Mouse (Mus musculus) liver, embryonic 15.5 days (tissue): ENCODE measurements around the gene Clec16a. TPM values are rescaled to one million over a fixed set of nuclear protein-coding genes. Genes with fewer than 3 reads are reported as not detected.

Source experiments
- ATAC-seq: fragments of 200-750 bp; cut with Nextera tagmentation; 2 replicates; pipeline ENCODE4 v1.8.0; 2017; ENCODE audit warnings: moderate number of reproducible peaks, mild to moderate bottlenecking, moderate library complexity; ENCODE audit not compliant: insufficient read depth
- H3K27ac ChIP-seq: fragments of 300-500 bp; sonication (generic); replicated peaks from 2 replicates; pipeline ENCODE4 v1.5.1; 2015; ENCODE audit warnings: mild to moderate bottlenecking, inconsistent platforms
- H3K27me3 ChIP-seq: fragments of 300-500 bp; sonication (generic); 2 replicates; pipeline ENCODE4 v1.6.1; 2015; ENCODE audit warnings: mild to moderate bottlenecking, inconsistent platforms
- H3K36me3 ChIP-seq: fragments of 300-500 bp; sonication (generic); replicated peaks from 2 replicates; pipeline ENCODE4 v1.6.1; 2015; ENCODE audit warnings: moderate library complexity, mild to moderate bottlenecking, inconsistent platforms
- H3K4me1 ChIP-seq: fragments of 300-500 bp; sonication (generic); replicated peaks from 2 replicates; pipeline ENCODE4 v1.6.1; 2015; ENCODE audit warnings: inconsistent platforms
- H3K4me2 ChIP-seq: fragments of 300-500 bp; sonication (generic); 2 replicates; pipeline ENCODE4 v1.6.1; 2015; ENCODE audit warnings: moderate library complexity, mild to moderate bottlenecking, inconsistent platforms
- H3K4me3 ChIP-seq: fragments of 300-500 bp; sonication (generic); replicated peaks from 2 replicates; pipeline ENCODE4 v1.5.1; 2015; ENCODE audit warnings: mild to moderate bottlenecking, inconsistent platforms
- H3K9ac ChIP-seq: fragments of 300-500 bp; sonication (generic); 2 replicates; pipeline ENCODE4 v1.6.1; 2015; ENCODE audit warnings: moderate library complexity, mild to moderate bottlenecking, inconsistent platforms
- H3K9me3 ChIP-seq: fragments of 300-500 bp; sonication (generic); replicated peaks from 2 replicates; pipeline ENCODE4 v1.6.1; 2016; ENCODE audit warnings: inconsistent platforms
- WGBS: fragments of 180-500 bp; shearing (Covaris S2); methylation state at CpG from one replicate; pipeline ENCODE4 v1.1.7; 2015; ENCODE audit warnings: mixed read lengths; ENCODE audit not compliant: insufficient replicate concordance; 5-methylcytosine and 5-hydroxymethylcytosine counted together
- polyA plus RNA-seq: library from polyadenylated mRNA; unstranded; fragments of >200 nt; fragmentation: Nextera tagmentation; extraction: Ambion mirVana; gene quantifications from 2 replicates; pipeline ENCODE4 v1.2.1, GENCODE M21; 2015

Clec16a gene
- polyA plus RNA-seq, 1 experiment from 2014 or later = 10.9 TPM

DNA sequence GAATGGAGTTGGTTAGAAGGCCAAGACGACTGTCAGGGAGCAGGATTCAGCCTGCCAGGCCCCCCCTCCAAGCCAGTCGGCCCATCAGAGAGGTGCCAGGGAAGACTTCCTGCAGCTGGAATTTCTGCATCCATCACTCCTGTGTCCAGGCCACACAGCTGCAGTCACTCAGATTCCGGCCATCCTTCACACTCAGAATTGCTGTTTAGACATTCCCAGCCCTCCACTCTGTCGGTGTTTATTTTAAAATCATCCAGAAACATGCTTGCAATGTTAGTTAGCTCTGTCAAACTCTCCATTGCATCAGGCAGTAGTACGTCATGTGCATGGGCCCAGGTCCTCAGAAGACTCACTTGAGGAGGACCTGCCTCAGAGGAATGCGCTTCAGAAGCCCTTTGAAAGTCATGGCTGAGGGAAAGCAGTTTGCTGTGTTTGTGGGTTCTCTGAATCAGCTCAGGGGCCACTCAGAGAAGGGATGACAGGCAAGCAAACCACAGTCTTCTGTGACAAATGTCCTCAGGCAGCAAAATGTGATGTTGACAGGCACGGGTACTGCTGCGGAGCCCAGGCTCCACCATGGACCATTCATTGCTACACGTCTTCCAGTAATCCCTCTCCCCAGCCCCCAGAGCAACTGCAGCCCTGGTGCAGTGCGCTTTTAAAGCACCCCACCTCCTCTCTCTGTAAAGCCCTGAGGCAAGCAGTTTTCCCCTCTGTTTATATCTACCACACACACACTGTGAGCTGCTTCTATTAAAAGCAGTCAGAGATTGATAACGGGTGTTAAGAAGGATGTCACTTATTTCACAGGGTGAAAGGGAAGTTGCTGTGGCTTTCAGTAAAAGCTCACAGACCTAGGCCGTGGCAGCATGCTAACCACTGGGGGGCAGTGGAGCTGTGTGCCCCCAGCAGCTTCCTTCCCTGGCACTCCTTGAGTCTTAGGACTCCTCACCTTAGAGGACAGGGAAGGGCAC is 120.1 kb downstream of the Clec16a start:
- no peaks in the 10 kb centered on the region for H3K36me3 ChIP-seq
- H3K9ac ChIP-seq = no peak overlapping the region
- 0 out of 2 replicates have a peak overlapping the region, but pooled peaks have one; percentile 51 for H3K27ac ChIP-seq
- ATAC-seq = peak; percentile 22; the same call in 1 of the 2 replicates
- H3K4me3 ChIP-seq = no peak overlapping the region
- WGBS = 27% methylated on average over 12 of the region's 12 CpGs
- no peaks in the 10 kb centered on the region for H3K27me3 ChIP-seq
- peaks cover 20% of the 10 kb centered on the region for H3K4me1 ChIP-seq
- no peak overlapping the region for H3K4me2 ChIP-seq
- H3K9me3 ChIP-seq = no peaks in the 10 kb centered on the region

DNA sequence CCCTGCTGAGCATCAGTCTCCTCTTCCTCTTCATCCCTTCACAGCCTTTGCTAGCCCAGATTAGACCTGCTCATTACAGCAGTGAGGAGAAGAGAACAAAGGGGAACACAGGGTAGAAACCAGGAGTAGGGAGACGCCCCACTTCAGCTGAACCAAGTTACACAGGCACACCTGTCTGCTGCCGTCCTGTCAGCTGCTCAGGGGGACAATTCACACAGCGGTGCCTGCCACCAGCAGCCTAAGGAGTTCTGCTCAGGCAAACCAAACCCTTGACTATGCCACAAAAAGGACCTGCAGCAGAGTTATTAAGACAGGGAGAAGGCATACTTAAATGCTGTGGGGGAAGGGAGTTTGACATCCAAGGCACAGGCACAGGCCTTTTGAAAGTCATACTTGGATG is 121.6 kb downstream of the Clec16a start:
- Histone ChIP-seq H3K9ac (no peak overlapping the region), H3K4me3 (no peak overlapping the region), H3K36me3 (no peaks in the 10 kb centered on the region), H3K4me2 (no peak overlapping the region), H3K27me3 (no peaks in the 10 kb centered on the region), H3K4me1 (peaks cover 20% of the 10 kb centered on the region), H3K9me3 (no peaks in the 10 kb centered on the region), H3K27ac (no peak overlapping the region)
- no peak for ATAC-seq
- WGBS = 55% methylated on average over 3 of the region's 3 CpGs

DNA sequence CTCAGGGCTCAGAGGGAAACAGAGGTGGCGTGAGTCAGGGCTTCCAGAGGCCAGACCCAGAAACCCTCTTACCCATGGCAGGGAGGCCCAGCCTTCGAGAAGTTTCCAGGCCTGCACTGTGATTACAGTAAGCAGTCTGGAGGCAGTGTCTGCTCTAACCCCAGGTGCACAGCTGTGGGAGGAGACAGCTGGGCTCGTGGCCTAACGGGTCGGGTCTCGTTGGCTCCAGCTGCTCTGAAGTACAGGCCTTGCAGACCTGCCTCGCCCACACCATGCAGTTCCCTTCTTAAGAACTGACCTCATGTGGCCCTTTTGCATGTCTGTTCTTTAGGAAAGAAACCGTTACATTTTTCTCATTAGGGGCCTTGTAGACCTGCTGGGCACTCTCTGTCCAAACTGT is 123.3 kb downstream of the Clec16a start:
- no peak for ATAC-seq
- no peaks in the 10 kb centered on the region for H3K27me3 ChIP-seq
- H3K27ac ChIP-seq = no peak overlapping the region
- no peaks in the 10 kb centered on the region for H3K36me3 ChIP-seq
- H3K4me2 ChIP-seq = no peak overlapping the region
- no peak overlapping the region for H3K4me3 ChIP-seq
- WGBS = 61% methylated on average over 8 of the region's 8 CpGs
- peaks cover 18% of the 10 kb centered on the region for H3K4me1 ChIP-seq
- H3K9me3 ChIP-seq = no peaks in the 10 kb centered on the region
- H3K9ac ChIP-seq = no peak overlapping the region

DNA sequence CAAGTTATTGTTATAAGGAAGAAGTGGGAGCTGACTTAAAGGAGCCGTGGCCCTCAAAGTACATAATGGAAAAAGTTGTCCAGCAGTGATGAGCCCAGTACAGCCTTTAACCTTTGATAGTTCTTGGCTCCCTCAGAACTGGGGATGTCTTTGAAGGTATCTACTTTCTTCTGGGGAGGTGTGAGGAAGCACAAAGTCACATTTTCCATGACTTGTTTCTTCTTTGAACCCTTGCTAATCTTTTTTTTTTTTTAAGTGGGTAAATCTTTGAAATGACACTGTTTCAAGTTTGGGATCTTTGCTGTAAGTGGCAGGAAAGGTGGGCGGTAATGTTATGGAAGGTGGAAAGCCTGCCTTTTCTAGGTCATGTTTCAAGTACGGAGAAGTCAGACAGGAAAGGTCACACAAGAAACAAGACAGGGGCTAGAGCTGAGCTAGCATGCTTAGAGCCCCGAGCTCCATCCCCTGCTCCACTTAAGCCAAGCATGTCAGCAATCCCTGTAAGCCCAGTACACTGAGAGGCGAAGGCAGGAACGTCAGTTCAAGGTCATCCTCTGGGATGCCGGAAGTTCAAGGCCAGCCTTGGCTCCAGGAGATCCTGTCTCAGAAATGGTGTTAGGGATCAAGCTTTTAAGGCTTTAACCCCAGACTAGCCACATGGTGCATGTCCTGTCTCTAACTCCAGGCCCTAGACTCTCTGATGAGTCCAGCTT is 124.0 kb downstream of the Clec16a start:
- no peak for ATAC-seq
- no peak overlapping the region for H3K9ac ChIP-seq
- WGBS = 72% methylated on average over 7 of the region's 7 CpGs

DNA sequence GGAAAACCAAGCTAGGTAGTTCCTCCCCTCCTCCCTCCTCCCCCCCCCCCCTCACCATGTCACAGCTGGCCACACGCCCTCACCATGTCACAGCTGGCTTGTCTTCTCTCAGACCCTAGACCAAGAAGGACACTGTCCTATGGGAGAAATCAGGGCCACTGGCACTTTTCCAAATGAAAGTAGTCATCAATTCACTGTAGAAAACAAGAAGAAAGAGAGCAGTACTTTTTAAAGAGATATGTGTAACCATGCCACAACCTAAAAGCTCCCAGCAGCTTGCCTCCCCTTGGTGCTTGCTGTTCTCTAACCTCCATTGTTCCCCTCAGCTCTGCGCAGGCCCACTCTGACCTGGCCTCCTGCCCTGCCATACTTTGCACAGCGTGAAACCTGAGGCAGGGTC is 124.8 kb downstream of the Clec16a start:
- no peak overlapping the region for H3K27ac ChIP-seq
- 66% methylated on average over 3 of the region's 3 CpGs for WGBS
- no peaks in the 10 kb centered on the region for H3K27me3 ChIP-seq
- no peaks in the 10 kb centered on the region for H3K9me3 ChIP-seq
- peaks cover 20% of the 10 kb centered on the region for H3K4me1 ChIP-seq
- no peak overlapping the region for H3K9ac ChIP-seq
- no peak for ATAC-seq
- no peaks in the 10 kb centered on the region for H3K36me3 ChIP-seq
- H3K4me3 ChIP-seq = no peak overlapping the region
- H3K4me2 ChIP-seq = no peak overlapping the region

More for the DNA sequence above, 124.0 kb downstream of the Clec16a start:
- H3K9me3 ChIP-seq = no peaks in the 10 kb centered on the region
- no peak overlapping the region for H3K4me2 ChIP-seq
- H3K4me1 ChIP-seq = peaks cover 18% of the 10 kb centered on the region
- H3K27ac ChIP-seq = no peak overlapping the region
- no peaks in the 10 kb centered on the region for H3K27me3 ChIP-seq
- no peak overlapping the region for H3K4me3 ChIP-seq
- H3K36me3 ChIP-seq = no peaks in the 10 kb centered on the region

DNA sequence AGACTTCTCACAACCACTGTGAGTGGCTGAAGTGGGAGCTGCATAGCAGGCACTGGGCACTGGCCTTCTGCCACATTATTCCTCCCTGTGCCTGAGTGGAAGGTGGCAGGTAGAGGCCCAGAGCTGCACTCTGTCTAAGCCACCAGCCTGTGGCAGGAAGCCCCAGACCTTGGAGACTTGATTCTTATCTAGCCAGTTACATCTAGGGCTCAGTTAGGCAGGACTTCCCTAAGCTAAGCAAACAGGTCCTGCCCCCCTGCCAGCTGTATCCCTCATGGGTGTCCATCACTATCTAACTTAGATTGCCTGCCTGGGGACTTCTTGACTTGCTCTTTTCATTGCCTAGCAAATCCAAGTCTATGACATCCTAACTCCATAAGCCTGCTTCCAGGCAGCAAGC is 127.4 kb downstream of the Clec16a start:
- H3K27ac ChIP-seq = no peak overlapping the region
- no peak overlapping the region for H3K9ac ChIP-seq
- H3K27me3 ChIP-seq = no peaks in the 10 kb centered on the region

DNA sequence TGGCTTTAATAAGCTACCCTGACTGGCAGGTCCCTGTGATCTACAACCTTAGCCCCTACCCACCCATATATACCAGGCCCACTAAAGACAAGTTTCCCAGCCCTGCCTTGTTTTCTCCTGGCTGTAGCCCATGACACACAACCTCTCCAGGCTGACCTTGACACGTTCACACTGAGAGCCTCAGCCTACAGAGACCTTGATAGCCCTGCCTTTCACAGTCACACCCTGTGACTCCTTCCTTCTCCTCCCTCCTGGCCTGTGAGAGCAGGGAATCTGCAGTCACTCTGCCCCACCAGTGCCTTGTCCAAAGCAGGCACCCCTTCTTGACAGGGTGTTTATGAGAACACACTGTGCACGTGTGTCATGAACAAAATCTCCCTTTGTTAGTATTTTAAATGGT is 128.9 kb downstream of the Clec16a start:
- 42% methylated on average over 2 of the region's 2 CpGs for WGBS
- Histone ChIP-seq H3K36me3 (no peaks in the 10 kb centered on the region), H3K4me1 (peaks cover 36% of the 10 kb centered on the region), H3K9ac (no peak overlapping the region), H3K4me2 (no peak overlapping the region), H3K27me3 (no peaks in the 10 kb centered on the region), H3K4me3 (no peak overlapping the region), H3K9me3 (no peaks in the 10 kb centered on the region), H3K27ac (no peak overlapping the region)
- ATAC-seq = no peak

More for the DNA sequence above, 127.4 kb downstream of the Clec16a start:
- peaks cover 34% of the 10 kb centered on the region for H3K4me1 ChIP-seq
- ATAC-seq = no peak
- H3K36me3 ChIP-seq = no peaks in the 10 kb centered on the region
- H3K4me3 ChIP-seq = no peak overlapping the region
- no peaks in the 10 kb centered on the region for H3K9me3 ChIP-seq
- H3K4me2 ChIP-seq = no peak overlapping the region

DNA sequence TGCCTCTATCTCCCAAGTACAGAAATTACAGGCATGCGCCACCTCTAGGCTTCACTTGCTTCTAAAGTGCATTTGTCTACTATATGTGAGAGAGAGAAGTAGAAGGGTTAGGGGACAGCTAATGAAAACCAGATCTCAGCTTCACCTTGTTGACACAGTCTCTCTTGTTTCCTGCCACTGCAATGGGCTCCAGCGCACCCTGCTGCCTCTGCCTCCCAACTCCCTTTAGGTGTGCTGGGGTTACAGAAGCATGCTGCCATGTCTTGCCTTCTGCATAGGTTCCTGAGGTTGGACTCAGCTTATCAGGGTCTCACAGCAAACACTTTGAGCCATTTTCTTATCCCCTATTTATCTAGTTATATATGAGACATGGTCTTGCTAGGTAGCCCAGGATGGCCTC is 129.8 kb downstream of the Clec16a start:
- H3K27me3 ChIP-seq = no peaks in the 10 kb centered on the region
- ATAC-seq = no peak
- no peaks in the 10 kb centered on the region for H3K9me3 ChIP-seq
- H3K36me3 ChIP-seq = no peaks in the 10 kb centered on the region
- WGBS = 63% methylated on average over 2 of the region's 2 CpGs
- H3K9ac ChIP-seq = no peak overlapping the region
- peaks cover 36% of the 10 kb centered on the region for H3K4me1 ChIP-seq
- H3K27ac ChIP-seq = peak overlapping the region; percentile 41; the same call in 1 of the 2 replicates
- H3K4me2 ChIP-seq = no peak overlapping the region
- no peak overlapping the region for H3K4me3 ChIP-seq

DNA sequence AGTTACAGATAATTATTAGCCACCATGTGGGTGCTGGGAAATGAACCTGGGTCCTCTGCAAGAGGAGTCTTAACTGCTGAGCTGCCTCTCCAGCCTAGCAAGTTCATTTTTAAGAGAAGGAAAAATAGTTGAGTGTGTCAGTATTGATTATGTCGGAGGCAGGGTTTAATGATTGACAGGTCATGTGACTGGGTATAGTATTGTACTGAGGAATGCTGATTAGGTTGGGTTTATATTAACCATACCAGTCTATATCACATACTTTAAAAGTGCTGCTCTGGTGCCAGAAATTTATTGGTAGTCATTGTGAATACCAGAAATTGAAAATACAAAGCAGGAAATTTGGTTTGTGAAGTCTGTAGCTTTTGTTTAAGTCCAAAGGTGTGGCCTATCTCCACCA is 130.5 kb downstream of the Clec16a start:
- H3K9me3 ChIP-seq = no peaks in the 10 kb centered on the region
- H3K36me3 ChIP-seq = no peaks in the 10 kb centered on the region
- H3K4me1 ChIP-seq = peaks cover 36% of the 10 kb centered on the region
- no peaks in the 10 kb centered on the region for H3K27me3 ChIP-seq
- ATAC-seq = no peak
- H3K9ac ChIP-seq = no peak overlapping the region
- WGBS = 60% methylated on average over 1 of the region's 1 CpGs
- H3K4me3 ChIP-seq = no peak overlapping the region
- no peak overlapping the region for H3K4me2 ChIP-seq
- peak overlapping the region; percentile 41; the same call in 1 of the 2 replicates for H3K27ac ChIP-seq

DNA sequence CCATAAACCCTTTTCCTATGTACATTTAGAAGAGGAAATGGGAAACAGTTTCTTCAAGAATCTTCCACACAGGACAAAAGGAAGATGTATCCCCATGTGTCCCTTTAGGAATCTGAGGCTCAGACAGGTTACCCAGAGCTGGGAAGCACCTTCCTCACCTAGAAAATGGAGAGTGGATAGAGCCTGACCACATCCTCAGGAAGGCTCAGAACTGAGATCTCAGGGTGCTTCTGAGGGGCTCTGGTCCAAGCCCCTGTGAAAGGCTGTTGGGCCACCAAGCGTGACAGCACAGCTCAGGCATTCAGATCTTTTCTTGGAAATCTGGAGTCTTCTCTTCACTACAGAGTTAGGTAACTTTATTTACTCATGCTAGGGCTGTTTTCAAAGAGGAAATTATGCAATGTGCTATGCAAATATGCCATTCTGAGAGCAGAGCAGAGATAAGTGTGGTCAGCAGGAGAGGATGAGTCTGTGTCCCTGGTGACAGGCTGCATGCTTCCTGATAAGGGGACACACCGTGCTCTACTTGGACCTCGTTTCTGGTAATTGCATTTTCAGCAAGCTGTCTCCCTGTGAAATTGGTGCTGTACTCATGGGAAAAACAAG is 131.4 kb downstream of the Clec16a start:
- Histone ChIP-seq H3K36me3 (no peaks in the 10 kb centered on the region), H3K27ac (peak overlapping the region; percentile 60), H3K27me3 (no peaks in the 10 kb centered on the region), H3K4me3 (no peak overlapping the region), H3K4me2 (peak overlapping the region; percentile 10; the same call in 1 of the 2 replicates), H3K4me1 (peaks cover 36% of the 10 kb centered on the region), H3K9ac (no peak overlapping the region), H3K9me3 (no peaks in the 10 kb centered on the region)
- peak; percentile 79 for ATAC-seq
- WGBS = 2% methylated on average over 3 of the region's 3 CpGs

DNA sequence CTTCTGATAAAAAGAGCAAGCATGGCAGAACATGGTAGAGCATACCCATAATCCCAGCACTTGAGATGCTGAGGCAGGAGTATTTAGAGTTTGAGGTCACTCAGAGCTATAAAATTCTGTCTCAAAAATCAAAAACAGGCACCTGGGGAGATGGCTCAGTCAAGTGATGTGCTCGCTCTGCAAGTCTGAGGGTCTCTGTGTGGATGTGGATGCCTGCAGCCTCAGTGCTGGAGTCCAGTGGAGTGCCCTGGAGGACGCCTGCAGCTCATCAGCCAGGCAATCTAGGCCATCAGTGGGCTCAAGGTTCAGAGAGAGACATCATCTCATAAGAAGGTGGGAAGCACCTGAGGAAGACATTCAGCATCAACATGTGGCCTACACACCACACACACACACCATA is 137.4 kb downstream of the Clec16a start:
- WGBS = 61% methylated on average over 2 of the region's 2 CpGs
- Histone ChIP-seq H3K27ac (no peak overlapping the region), H3K4me2 (no peak overlapping the region), H3K9me3 (no peaks in the 10 kb centered on the region), H3K36me3 (no peaks in the 10 kb centered on the region), H3K4me3 (no peak overlapping the region), H3K27me3 (no peaks in the 10 kb centered on the region), H3K9ac (no peak overlapping the region), H3K4me1 (peaks cover 2% of the 10 kb centered on the region; the same call in 1 of the 2 replicates)
- no peak for ATAC-seq
